Comparison of ENCODE assay signal across 29 mouse cellular contexts in the genomic region with DNA sequence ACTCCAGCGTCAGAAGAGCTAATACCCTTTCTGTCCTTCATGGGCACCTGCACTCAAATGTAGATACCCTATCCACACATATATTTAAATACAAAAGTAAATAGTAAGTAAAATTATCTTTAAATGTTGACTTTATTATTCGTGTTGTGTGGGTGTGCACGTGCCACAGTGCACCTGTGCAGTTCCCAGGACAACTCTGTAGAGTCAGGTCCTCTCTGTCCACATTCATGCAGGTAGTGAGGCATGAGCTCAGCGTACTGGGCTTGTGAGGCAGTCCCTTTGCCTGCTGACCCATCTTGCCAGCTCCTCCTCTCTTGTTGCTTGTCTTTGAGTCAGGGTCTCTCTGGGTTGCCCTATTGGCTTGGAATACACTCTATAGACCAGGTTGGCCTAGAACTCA. TPM values are rescaled to one million over a fixed set of nuclear protein-coding genes. Genes with fewer than 3 reads are reported as not detected.
"Had no signal": no experiment of that assay in that cellular context is flagged by ENCODE, and none has a peak within 500 bp of the region (broad histone marks: within the 10 kb centered on the region; RNA-seq: fewer than 3 reads in every experiment).

No protein-coding gene starts in this region.

- ATAC-seq: liver, postnatal 0 days; lung, postnatal 0 days; midbrain, embryonic 16.5 days had no signal

- H3K27me3 ChIP-seq: liver, embryonic 15.5 days; lung, embryonic 15.5 days; midbrain, embryonic 12.5 days; neural tube, embryonic 13.5 days; neural tube, embryonic 15.5 days had no signal

- H3K9ac ChIP-seq: liver, embryonic 15.5 days; liver, postnatal 0 days; lung, embryonic 15.5 days; midbrain, embryonic 12.5 days; neural tube, embryonic 13.5 days; neural tube, embryonic 15.5 days had no signal

- H3K4me3 ChIP-seq: liver, embryonic 15.5 days; lung, embryonic 15.5 days; midbrain, embryonic 10.5 days; midbrain, embryonic 12.5 days; myocyte; neural tube, embryonic 13.5 days; neural tube, embryonic 15.5 days had no signal

- H3K4me1 ChIP-seq: liver, embryonic 15.5 days; lung, embryonic 15.5 days; midbrain, embryonic 10.5 days; midbrain, embryonic 12.5 days; neural tube, embryonic 13.5 days; neural tube, embryonic 15.5 days had no signal

- H3K9me3 ChIP-seq: liver, embryonic 15.5 days; lung, embryonic 15.5 days; midbrain, embryonic 12.5 days; neural tube, embryonic 13.5 days; neural tube, embryonic 15.5 days had no signal

- H3K4me2 ChIP-seq: liver, embryonic 15.5 days; lung, embryonic 15.5 days; midbrain, embryonic 12.5 days; neural tube, embryonic 13.5 days; neural tube, embryonic 15.5 days had no signal

- H3K27ac ChIP-seq: liver, embryonic 15.5 days; lung, embryonic 15.5 days; midbrain, embryonic 10.5 days; midbrain, embryonic 12.5 days; neural tube, embryonic 13.5 days; neural tube, embryonic 15.5 days had no signal

- H3K36me3 ChIP-seq: liver, embryonic 15.5 days; lung, embryonic 15.5 days; midbrain, embryonic 10.5 days; midbrain, embryonic 12.5 days; neural tube, embryonic 13.5 days; neural tube, embryonic 15.5 days had no signal

- DNase-seq: liver, postnatal 0 days; lung, adult 2 months; lung, postnatal 14 days; lung, postnatal 36 days; midbrain, embryonic 14.5 days; retina, postnatal 1 day; right cerebral cortex, adult 18-20 months; right cerebral cortex, postnatal 25 days; right cerebral cortex, postnatal 4 days; spleen, adult 18-20 months; thymus, adult 2 months; thymus, postnatal 25 days; thymus, postnatal 4 days had no signal

RNA-seq across cellular contexts. Expression of gene Klk6, which starts 3.4 kb away (rescaled TPM):
- total RNA-seq: megakaryocyte, adult 5-6 weeks; megakaryocyte-erythroid progenitor cell, adult 5-6 weeks had no signal
- polyA plus RNA-seq: liver, embryonic 15.5 days; liver, postnatal 0 days; lung, embryonic 15.5 days; lung, postnatal 0 days; midbrain, embryonic 10.5 days; midbrain, embryonic 12.5 days; midbrain, embryonic 14.5 days; midbrain, embryonic 16.5 days; myocyte; neural tube, embryonic 11.5 days; neural tube, embryonic 13.5 days; neural tube, embryonic 15.5 days; small intestine, adult 2 months; stomach, embryonic 14.5 days; testis, adult 2 months had no signal

RNA-seq across cellular contexts. Expression of gene Klk5, which starts 14.1 kb away (rescaled TPM):
- total RNA-seq: megakaryocyte, adult 5-6 weeks; megakaryocyte-erythroid progenitor cell, adult 5-6 weeks had no signal
- polyA plus RNA-seq: liver, embryonic 15.5 days; liver, postnatal 0 days; lung, embryonic 15.5 days; lung, postnatal 0 days; midbrain, embryonic 10.5 days; midbrain, embryonic 14.5 days; midbrain, embryonic 16.5 days; myocyte; neural tube, embryonic 11.5 days; neural tube, embryonic 13.5 days; neural tube, embryonic 15.5 days; small intestine, adult 2 months; stomach, embryonic 14.5 days; testis, adult 2 months; urinary bladder, adult 2 months had no signal

RNA-seq across cellular contexts. Expression of gene Klk7, which starts 16.6 kb away (rescaled TPM):
- total RNA-seq: megakaryocyte, adult 5-6 weeks; megakaryocyte-erythroid progenitor cell, adult 5-6 weeks had no signal
- polyA plus RNA-seq: liver, embryonic 15.5 days; liver, postnatal 0 days; lung, embryonic 15.5 days; lung, postnatal 0 days; midbrain, embryonic 10.5 days; midbrain, embryonic 12.5 days; midbrain, embryonic 14.5 days; midbrain, embryonic 16.5 days; myocyte; neural tube, embryonic 11.5 days; neural tube, embryonic 13.5 days; neural tube, embryonic 15.5 days; small intestine, adult 2 months; stomach, embryonic 14.5 days; testis, adult 2 months; urinary bladder, adult 2 months had no signal

RNA-seq across cellular contexts. Expression of gene Klk8, which starts 30.3 kb away (rescaled TPM):
- polyA plus RNA-seq: myocyte had no signal

RNA-seq across cellular contexts. Expression of gene Klk9, which starts 36.0 kb away (rescaled TPM):
- total RNA-seq: megakaryocyte, adult 5-6 weeks; megakaryocyte-erythroid progenitor cell, adult 5-6 weeks had no signal
- polyA plus RNA-seq: liver, embryonic 15.5 days; liver, postnatal 0 days; midbrain, embryonic 10.5 days; midbrain, embryonic 12.5 days; midbrain, embryonic 14.5 days; myocyte; neural tube, embryonic 11.5 days; neural tube, embryonic 13.5 days; small intestine, adult 2 months; stomach, embryonic 14.5 days; testis, adult 2 months; urinary bladder, adult 2 months had no signal
